Mouse (Mus musculus): Measurements from ENCODE around the gene Gm10974.

DNA sequence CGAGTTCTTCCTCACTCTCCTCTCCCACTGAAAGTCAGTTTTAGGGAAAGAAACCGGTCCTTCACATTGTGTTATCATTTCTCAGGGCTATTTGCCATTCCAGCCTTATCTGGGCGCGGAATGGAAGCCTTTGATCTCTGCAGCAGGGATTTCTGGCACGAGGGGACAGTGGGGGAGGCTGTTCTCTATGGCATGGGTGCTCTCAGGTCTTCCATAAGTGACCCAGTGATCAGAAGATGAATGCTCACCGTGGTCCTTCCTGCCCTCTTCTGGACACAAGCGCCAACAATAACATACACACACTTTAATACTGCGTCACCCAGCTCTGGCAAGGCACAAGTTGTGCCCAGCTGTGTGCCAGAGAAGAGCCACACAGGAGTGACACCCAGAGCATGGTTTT is 41.3 kb downstream of the Gm10974 start:
- TF ChIP-seq CTCF (IDR thresholded peaks at IDR 0.05; ENCODE audit: borderline replicate concordance, insufficient read depth, low read depth, low read length) (no peak), POLR2A (IDR thresholded peaks at IDR 0.05; ENCODE audit: borderline replicate concordance, insufficient read depth, low read length) (no peak)

Data from cerebellum, adult 2 months (tissue).